Mouse (Mus musculus): ENCODE data around the gene Mlxipl. TPM values are rescaled to one million over a fixed set of nuclear protein-coding genes. Genes with fewer than 3 reads are reported as not detected.
"Not testable (repeated sequence)": the region's sequence is repeated elsewhere in the genome, so short reads cannot be mapped to it uniquely, and the experiment has no call there.

Mlxipl gene
- 1.5 and 2.0 TPM in 2 replicates for polyA plus RNA-seq (2016; fragmentation: Nextera tagmentation; extraction: Ambion mirVana)

- 1% methylated on average over 31 of the region's 39 CpGs for WGBS
- Histone ChIP-seq H3K9me3 (replicated peaks) (no peaks in the 10 kb centered on the region; the same call in 1 of the 2 replicates), H3K36me3 (no peaks in the 10 kb centered on the region), H3K27me3 (peaks cover 69% of the 10 kb centered on the region), H3K27ac (no peak within 1 kb of the TSS), H3K9ac (peak within 1 kb of the TSS; percentile 35), H3K4me1 (peaks cover 5% of the 10 kb centered on the region; the same call in 1 of the 2 replicates), H3K4me2 (replicated peaks) (peak within 1 kb of the TSS; percentile 43), H3K4me3 (peak within 1 kb of the TSS; percentile 19)
- no peak for ATAC-seq (ENCODE audit: low FRiP score)
These were observed at the start of gene Mlxipl for GRCm38 (mm10) chr5:135089653-135090052. Gene Mlxipl, plus strand, starts transcription at chr5:135089890.

- no peak overlapping the region for H3K4me2 ChIP-seq (replicated peaks)
- H3K36me3 ChIP-seq: peaks cover 30% of the 10 kb centered on the region
- 37% methylated on average over 6 of the region's 6 CpGs for WGBS
- no peaks in the 10 kb centered on the region for H3K27me3 ChIP-seq
- no peak for ATAC-seq (ENCODE audit: low FRiP score)
- no peak overlapping the region for H3K27ac ChIP-seq
- H3K9me3 ChIP-seq (replicated peaks): no peaks in the 10 kb centered on the region
- H3K4me3 ChIP-seq: no peak overlapping the region
- no peaks in the 10 kb centered on the region for H3K4me1 ChIP-seq
- H3K9ac ChIP-seq: no peak overlapping the region; the same call in 1 of the 2 replicates
These were observed 49.6 kb upstream of the Mlxipl start for GRCm38 (mm10) chr5:135040059-135040458.

- Histone ChIP-seq H3K4me1 (no peaks in the 10 kb centered on the region), H3K9me3 (replicated peaks) (no peaks in the 10 kb centered on the region), H3K27me3 (no peaks in the 10 kb centered on the region), H3K9ac (no peak overlapping the region), H3K36me3 (peaks cover 37% of the 10 kb centered on the region), H3K4me3 (no peak overlapping the region), H3K27ac (no peak overlapping the region), H3K4me2 (replicated peaks) (no peak overlapping the region)
- 74% methylated on average over 11 of the region's 11 CpGs for whole genome bisulfite sequencing
- ATAC-seq (ENCODE audit: low FRiP score): no peak
These were observed 48.9 kb upstream of the Mlxipl start for GRCm38 (mm10) chr5:135040777-135041176.

- H3K4me1 ChIP-seq: no peaks in the 10 kb centered on the region
- H3K4me2 ChIP-seq (replicated peaks): no peak overlapping the region
- H3K27ac ChIP-seq: no peak overlapping the region
- no peak for ATAC-seq (ENCODE audit: low FRiP score)
- H3K9ac ChIP-seq: no peak overlapping the region
- no peaks in the 10 kb centered on the region for H3K27me3 ChIP-seq
- WGBS: 26% methylated on average over 21 of the region's 21 CpGs
- peaks cover 38% of the 10 kb centered on the region for H3K36me3 ChIP-seq
- H3K4me3 ChIP-seq: no peak overlapping the region
- H3K9me3 ChIP-seq (replicated peaks): no peaks in the 10 kb centered on the region
These were observed 47.4 kb upstream of the Mlxipl start for GRCm38 (mm10) chr5:135042105-135042788.

- Histone ChIP-seq H3K9ac (no peak overlapping the region), H3K27ac (no peak overlapping the region), H3K4me2 (replicated peaks) (no peak overlapping the region), H3K27me3 (no peaks in the 10 kb centered on the region), H3K4me1 (no peaks in the 10 kb centered on the region), H3K9me3 (replicated peaks) (no peaks in the 10 kb centered on the region), H3K36me3 (peaks cover 37% of the 10 kb centered on the region), H3K4me3 (no peak overlapping the region)
- WGBS: 89% methylated on average over 3 of the region's 3 CpGs
- ATAC-seq (ENCODE audit: low FRiP score): no peak
These were observed 45.1 kb upstream of the Mlxipl start for GRCm38 (mm10) chr5:135044575-135044974.

GRCm38 (mm10) chr5:135048539-135048938, 41.2 kb upstream of the Mlxipl start:
- H3K27me3 ChIP-seq: no peaks in the 10 kb centered on the region
- peaks cover 50% of the 10 kb centered on the region for H3K36me3 ChIP-seq
- H3K4me1 ChIP-seq: no peaks in the 10 kb centered on the region
- no peaks in the 10 kb centered on the region for H3K9me3 ChIP-seq (replicated peaks)
- no peak overlapping the region for H3K4me2 ChIP-seq (replicated peaks)
- no peak overlapping the region for H3K4me3 ChIP-seq
- no peak for ATAC-seq (ENCODE audit: low FRiP score)
- no peak overlapping the region for H3K27ac ChIP-seq
- H3K9ac ChIP-seq: no peak overlapping the region
- WGBS: 96% methylated on average over 5 of the region's 5 CpGs

GRCm38 (mm10) chr5:135049268-135049667, 40.4 kb upstream of the Mlxipl start:
- not testable (repeated sequence) for H3K4me1 ChIP-seq; H3K27me3 ChIP-seq; H3K9ac ChIP-seq; H3K4me3 ChIP-seq; ATAC-seq (ENCODE audit: low FRiP score); H3K9me3 ChIP-seq (replicated peaks); H3K4me2 ChIP-seq (replicated peaks); H3K27ac ChIP-seq
- 91% methylated on average over 6 of the region's 6 CpGs for WGBS
- H3K36me3 ChIP-seq: peaks cover 55% of the 10 kb centered on the region

- Histone ChIP-seq H3K4me1 (no peaks in the 10 kb centered on the region), H3K27ac (no peak overlapping the region), H3K27me3 (no peaks in the 10 kb centered on the region), H3K9ac (no peak overlapping the region), H3K36me3 (peaks cover 71% of the 10 kb centered on the region), H3K4me3 (no peak overlapping the region), H3K9me3 (replicated peaks) (no peaks in the 10 kb centered on the region), H3K4me2 (replicated peaks) (no peak overlapping the region)
- WGBS: 92% methylated on average over 12 of the region's 12 CpGs
- ATAC-seq (ENCODE audit: low FRiP score): no peak
These were observed 36.3 kb upstream of the Mlxipl start for GRCm38 (mm10) chr5:135053356-135053755.

- peak within 1 kb of the TSS; percentile 80 for H3K4me2 ChIP-seq (replicated peaks)
- H3K27me3 ChIP-seq: no peaks in the 10 kb centered on the region
- peak within 1 kb of the TSS; percentile 50; the same call in 1 of the 2 replicates for H3K27ac ChIP-seq
- peak within 1 kb of the TSS; percentile 86 for H3K4me3 ChIP-seq
- H3K4me1 ChIP-seq: peaks cover 20% of the 10 kb centered on the region
- peaks cover 49% of the 10 kb centered on the region for H3K36me3 ChIP-seq
- H3K9me3 ChIP-seq (replicated peaks): no peaks in the 10 kb centered on the region
- WGBS: under 1% methylated on average over 52 of the region's 52 CpGs
- peak; percentile 95 for ATAC-seq (ENCODE audit: low FRiP score)
- peak within 1 kb of the TSS; percentile 79 for H3K9ac ChIP-seq
These were observed 25.9 kb upstream of the Mlxipl start, which contains the start of gene Dnajc30 for GRCm38 (mm10) chr5:135063629-135064381. Gene Dnajc30, plus strand, starts transcription at chr5:135064202.

- WGBS: 1% methylated on average over 40 of the region's 40 CpGs
These were observed 25.3 kb upstream of the Mlxipl start for GRCm38 (mm10) chr5:135064382-135064766.

GRCm38 (mm10) chr5:135064909-135065446, 24.7 kb upstream of the Mlxipl start, which contains the start of gene Bud23:
Gene Bud23, minus strand, starts transcription at chr5:135064959.
- not testable (repeated sequence) for ATAC-seq (ENCODE audit: low FRiP score); H3K9me3 ChIP-seq (replicated peaks); H3K27me3 ChIP-seq
- H3K4me1 ChIP-seq: peaks cover 20% of the 10 kb centered on the region
- WGBS: 79% methylated on average over 9 of the region's 9 CpGs
- H3K27ac ChIP-seq: peak within 1 kb of the TSS; percentile 50; the same call in 1 of the 2 replicates
- H3K9ac ChIP-seq: peak within 1 kb of the TSS; percentile 79
- peak within 1 kb of the TSS; percentile 86 for H3K4me3 ChIP-seq
- peaks cover 37% of the 10 kb centered on the region for H3K36me3 ChIP-seq
- peak within 1 kb of the TSS; percentile 80 for H3K4me2 ChIP-seq (replicated peaks)

More at GRCm38 (mm10) chr5:135064382-135064766, 25.3 kb upstream of the Mlxipl start:
- Histone ChIP-seq H3K27ac (peak overlapping the region; percentile 50; the same call in 1 of the 2 replicates), H3K36me3 (peaks cover 43% of the 10 kb centered on the region), H3K4me1 (peaks cover 20% of the 10 kb centered on the region), H3K4me2 (replicated peaks) (peak overlapping the region; percentile 80), H3K4me3 (peak overlapping the region; percentile 86), H3K9me3 (replicated peaks) (no peaks in the 10 kb centered on the region), H3K27me3 (no peaks in the 10 kb centered on the region), H3K9ac (peak overlapping the region; percentile 79)
- peak; percentile 57 for ATAC-seq (ENCODE audit: low FRiP score)

- H3K4me2 ChIP-seq (replicated peaks): no peak overlapping the region
- H3K27me3 ChIP-seq: no peaks in the 10 kb centered on the region
- H3K36me3 ChIP-seq: peaks cover 30% of the 10 kb centered on the region
- H3K27ac ChIP-seq: no peak overlapping the region
- peaks cover 20% of the 10 kb centered on the region for H3K4me1 ChIP-seq
- no peaks in the 10 kb centered on the region for H3K9me3 ChIP-seq (replicated peaks)
- no peak overlapping the region for H3K4me3 ChIP-seq
- 94% methylated on average over 3 of the region's 3 CpGs for WGBS
- H3K9ac ChIP-seq: no peak overlapping the region
- ATAC-seq (ENCODE audit: low FRiP score): no peak
These were observed 23.7 kb upstream of the Mlxipl start for GRCm38 (mm10) chr5:135066008-135066407.
